Mouse (Mus musculus): ENCODE data around the gene Tas1r1.

DNA sequence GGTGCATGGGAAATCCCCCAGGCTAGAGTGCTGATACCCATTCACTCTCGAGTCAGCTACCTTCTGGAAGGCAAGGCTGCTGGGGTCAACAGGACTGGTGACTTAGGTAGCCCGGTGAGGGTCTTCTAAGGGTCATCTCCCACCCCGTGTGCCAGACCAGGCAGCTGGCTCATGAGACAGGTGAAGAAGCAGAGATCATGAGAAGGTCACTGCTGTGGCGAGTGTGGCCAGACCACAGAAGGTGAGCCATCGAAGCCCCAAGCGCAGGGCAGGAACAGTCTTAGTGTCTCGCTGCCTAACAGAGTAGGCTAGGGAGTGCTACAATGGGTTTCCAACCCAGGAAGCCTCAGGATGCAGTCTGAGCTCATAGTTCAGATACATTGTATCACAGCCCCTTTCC is 46.2 kb upstream of the Tas1r1 start:
- TF ChIP-seq CTCF (IDR thresholded peaks at IDR 0.05; ENCODE audit: extremely low read depth, insufficient read depth, insufficient read length, insufficient replicate concordance): no peak
- TF ChIP-seq POLR2A (IDR thresholded peaks at IDR 0.05; ENCODE audit: low read depth, low read length): no peak
